Mouse (Mus musculus): ENCODE data around the gene Hyal6. TPM values are rescaled to one million over a fixed set of nuclear protein-coding genes. Genes with fewer than 3 reads are reported as not detected.

Gene Hyal6
- total RNA-seq (2015) (not detected in 2 replicates), total RNA-seq (2017) (not detected in 2 replicates)

DNA sequence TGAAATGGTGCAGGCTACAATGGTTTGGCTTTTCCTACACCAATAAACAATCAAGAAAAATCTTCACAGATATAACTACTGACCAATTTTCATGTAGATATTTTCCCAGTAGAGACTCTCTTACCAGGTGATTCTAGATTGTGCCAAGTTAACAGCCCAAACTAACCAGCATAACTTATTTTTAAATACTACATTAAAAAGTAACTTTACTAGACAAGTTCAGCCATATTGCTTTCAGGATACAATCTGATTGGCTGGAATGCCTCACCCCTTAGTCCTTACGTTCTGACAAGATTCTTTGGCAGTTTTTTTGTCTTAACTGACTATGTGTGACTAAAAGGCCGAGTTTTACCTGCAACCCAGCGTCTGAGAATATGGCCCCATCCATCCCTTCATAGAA, at the start of gene Hyal6:
Gene Hyal6, plus strand, starts transcription at position 301 of the 400 bp plus-strand sequence.
- no peak for ATAC-seq (replicated peaks; ENCODE audit: poor library complexity)

DNA sequence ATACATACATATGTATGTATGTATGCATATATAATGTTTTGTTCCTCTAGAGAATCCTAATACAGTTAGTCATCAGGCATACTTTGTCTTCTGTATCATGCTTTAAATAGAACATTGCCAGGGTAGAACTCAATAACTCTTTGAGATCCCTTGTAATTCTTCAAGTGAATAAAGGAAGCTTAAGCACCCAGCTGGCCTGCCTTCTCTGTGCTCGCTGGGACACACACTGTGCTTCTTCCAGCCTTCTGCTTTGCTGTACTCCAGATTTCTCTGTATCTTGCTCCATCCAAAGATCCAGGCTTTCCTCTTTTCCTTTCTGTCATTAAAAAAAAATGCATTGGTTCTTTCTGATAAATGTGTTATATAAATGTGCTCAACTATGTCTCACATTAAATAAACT, 45.2 kb upstream of the Hyal6 start:
- no peak for ATAC-seq (replicated peaks; ENCODE audit: poor library complexity)

DNA sequence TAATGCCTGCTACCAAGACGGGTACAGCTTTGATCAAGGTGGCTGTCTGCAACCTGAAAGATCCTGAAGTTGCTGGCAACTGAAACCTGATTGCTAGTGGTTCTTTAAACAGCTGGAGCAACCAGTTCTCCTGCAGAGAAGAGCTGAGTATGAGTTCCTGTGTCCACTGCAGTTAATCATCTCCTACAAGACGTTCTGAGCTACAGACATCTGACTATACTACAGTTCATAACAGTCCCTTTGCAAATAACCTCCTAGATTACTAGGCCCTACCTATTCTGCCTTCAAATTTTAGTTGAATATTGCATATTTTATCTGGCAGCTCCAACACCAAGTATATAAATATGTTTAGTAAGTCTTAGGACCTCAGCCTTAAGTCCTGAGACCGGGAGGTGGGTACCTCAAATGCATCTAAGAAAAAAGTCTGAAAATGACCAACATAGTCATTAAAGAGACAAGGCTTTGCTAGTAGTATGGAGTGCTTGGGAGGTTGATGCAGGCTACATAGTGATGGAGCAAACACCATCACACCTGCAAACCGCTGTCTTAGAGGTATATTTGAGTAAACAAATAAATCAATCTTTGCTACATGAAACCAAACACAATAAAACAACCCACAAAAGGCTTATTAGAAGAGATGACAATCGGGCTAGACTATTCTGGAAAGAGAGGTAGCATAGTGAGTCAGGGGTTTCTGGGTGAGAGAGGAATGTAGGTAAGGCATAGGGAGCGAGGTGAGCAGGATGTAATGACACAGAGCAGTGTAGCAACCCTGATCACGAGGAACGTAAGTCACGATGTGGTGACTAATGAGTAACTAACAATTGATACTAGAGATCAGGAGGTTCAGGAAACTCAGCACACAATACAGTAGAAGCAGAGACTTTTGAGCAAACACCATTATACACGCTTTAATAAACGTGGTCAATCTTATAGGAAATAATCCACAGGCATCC, 38.3 kb upstream of the Hyal6 start:
- no peak for ATAC-seq (replicated peaks; ENCODE audit: poor library complexity)

DNA sequence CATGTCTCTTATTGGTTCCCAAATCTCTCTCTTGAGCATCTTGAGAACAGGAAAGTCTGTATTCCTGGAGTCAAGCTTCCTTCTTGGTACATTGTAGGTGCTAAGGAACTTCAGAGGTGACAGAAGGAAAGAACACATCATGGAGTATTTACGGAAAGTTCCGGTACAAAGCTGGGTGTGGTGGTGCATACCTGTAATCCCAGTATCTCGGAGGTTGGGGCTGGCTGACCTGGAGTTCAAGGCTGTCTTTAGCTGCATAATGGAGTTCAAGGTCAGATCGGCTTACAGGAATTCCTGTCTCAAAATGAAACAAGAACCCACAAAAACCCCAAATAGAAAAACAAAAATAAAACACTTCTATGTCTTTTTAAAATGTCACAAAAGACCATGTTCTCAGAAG, 36.9 kb upstream of the Hyal6 start:
- no peak for ATAC-seq (replicated peaks; ENCODE audit: poor library complexity)

DNA sequence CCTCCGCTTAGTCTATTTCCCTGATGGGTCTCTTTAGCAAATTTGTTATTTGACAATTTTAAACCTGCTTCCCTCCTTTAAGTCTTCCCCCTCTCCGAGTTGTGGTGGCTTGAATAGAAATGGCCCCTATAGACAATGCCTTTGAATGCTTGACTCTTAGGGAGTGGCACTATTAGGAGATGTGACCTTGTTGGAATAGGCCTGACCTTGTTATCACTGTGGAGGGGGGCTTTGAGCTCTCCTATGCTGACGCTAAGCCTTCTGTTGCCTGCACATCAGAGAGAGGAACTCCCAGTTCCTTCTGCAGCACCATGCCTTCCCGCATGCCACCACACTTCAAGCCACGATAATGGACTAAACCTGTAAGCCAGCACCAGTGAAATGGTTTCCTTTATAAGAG, 35.8 kb upstream of the Hyal6 start:
- ATAC-seq (replicated peaks; ENCODE audit: poor library complexity) = no peak

DNA sequence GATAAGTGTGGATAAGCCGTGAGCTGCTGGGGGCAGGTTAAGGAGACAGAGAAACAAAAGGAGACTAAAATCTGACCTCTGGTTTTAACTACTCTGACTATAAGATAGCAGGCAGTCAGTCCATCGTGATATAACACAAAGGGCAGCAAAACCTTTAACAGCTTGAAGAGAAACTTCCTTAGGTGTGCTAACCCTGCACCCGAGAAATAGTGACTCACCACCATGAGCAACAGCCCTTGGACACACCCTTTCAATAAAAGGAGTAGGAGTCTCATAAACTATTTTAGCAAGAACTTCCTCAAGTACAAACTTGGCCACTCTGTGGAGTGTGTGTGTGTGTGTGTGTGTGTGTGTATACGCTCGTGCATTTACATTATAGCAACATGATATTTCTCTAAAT, 26.0 kb upstream of the Hyal6 start:
- no peak for ATAC-seq (replicated peaks; ENCODE audit: poor library complexity)

DNA sequence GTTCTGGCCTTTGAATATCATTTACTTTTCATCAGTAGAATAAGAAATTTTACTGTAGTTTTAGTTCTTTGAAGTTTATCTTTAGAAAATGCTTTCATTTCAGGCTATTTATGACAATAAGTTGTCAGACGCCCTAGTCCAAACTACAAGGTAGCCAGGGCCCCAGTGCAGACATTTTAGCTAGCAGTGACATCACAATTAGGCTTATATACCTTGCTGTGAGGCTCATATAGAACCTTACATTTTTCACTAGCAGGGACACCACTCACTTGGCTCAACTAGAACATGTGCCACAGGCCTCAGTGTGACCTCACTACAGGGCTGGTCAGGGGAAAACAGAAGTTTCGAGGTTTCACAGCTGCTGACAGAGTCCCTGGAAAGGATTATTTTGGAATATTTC, 25.5 kb upstream of the Hyal6 start:
- ATAC-seq (replicated peaks; ENCODE audit: poor library complexity) = no peak

DNA sequence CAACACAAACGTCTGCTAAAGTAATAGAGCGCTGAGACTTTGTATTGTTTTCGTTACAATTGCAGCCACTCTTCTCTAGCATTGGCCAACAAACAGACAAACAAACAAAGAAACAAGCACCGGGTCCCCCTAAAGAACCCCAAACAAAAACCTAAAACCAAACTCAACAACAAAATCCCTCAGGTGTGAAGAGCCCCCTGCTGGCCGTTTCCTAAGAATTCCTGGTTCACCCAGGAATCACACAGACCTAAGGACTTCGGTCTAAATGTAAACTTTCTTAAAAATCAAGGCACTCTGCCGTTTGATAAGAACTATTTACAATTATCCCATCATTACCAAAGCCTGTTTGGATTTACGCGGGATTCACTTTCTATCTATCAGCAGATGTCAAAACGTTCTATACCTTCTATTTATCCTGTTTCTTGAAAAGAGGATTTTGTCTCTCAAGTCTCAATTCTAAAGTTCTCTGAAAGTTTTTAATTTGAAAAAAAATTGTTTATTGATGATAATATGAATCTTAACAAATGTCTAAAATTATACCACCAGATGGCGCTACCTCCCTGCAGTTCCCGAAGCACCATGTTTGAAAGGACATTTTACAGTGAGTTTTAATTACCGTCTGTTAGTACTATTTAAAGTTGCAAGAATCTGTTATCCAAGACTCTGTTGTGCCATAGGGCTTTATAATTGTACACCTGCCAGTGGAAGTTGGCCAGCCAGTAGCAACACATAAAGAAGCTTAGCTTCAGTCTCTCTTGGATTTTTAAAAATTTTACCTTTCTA, 11.5 kb upstream of the Hyal6 start:
- ATAC-seq (replicated peaks; ENCODE audit: poor library complexity) = peak; percentile 88

DNA sequence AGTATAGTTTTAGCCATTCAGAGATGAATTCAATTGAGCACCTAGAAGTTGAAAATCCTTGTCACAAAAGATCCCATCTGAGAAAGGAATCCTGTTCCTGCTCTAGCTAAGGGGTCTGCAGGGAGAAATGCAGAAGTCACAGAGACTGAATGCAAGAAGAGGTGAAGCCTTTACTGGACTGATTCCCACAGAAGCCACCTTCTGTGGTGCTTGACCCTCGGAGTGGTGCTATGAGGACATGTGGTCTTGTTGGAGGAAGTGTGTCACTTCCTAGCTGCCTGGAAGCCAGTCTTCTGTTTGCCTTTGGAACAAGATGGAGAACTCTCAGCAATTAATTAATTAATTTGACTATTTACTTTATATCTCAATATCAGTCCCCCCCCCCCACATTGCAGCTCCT, 4.9 kb upstream of the Hyal6 start:
- no peak for ATAC-seq (replicated peaks; ENCODE audit: poor library complexity)

DNA sequence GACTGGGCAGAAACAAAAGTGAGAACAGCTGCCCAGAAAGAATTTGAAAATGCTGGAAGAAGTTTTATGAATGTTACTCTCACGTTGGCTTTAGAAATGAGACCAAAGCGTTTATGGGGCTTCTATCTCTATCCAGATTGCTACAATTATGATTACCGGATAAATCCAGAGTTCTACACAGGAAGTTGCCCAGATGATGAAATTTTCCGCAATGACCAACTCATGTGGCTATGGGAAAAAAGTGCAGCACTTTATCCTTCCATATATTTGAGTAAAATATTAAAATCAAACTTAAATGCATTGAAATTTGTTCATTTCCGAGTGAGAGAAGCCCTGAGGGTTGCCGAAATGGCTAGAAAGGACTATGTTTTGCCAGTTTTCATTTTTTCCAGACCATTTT, 1.5 kb downstream of the Hyal6 start:
- no peak for ATAC-seq (replicated peaks; ENCODE audit: poor library complexity)

DNA sequence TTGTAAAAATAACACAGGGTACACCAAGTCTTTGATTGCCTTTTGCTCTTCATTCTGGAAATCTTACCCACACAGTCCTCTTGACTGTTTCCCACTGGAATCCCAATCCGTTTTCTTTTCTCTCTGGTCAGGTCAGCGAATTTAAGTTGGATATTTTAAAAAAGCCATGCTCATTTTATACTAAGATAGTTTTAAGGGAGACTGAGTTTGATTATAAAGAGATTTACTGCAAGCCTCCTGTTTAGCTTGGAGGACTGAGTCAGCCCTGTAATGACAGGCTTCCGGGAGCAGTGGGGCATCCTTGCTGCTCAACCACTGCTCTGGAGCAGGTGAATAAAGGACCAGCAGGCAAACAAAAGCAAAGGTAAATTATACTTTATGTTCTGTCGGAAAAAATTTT, 15.0 kb downstream of the Hyal6 start, which contains the start of gene Hyal4:
Gene Hyal4, plus strand, starts transcription at position 301 of the 400 bp plus-strand sequence.
- ATAC-seq (replicated peaks; ENCODE audit: poor library complexity) = no peak

DNA sequence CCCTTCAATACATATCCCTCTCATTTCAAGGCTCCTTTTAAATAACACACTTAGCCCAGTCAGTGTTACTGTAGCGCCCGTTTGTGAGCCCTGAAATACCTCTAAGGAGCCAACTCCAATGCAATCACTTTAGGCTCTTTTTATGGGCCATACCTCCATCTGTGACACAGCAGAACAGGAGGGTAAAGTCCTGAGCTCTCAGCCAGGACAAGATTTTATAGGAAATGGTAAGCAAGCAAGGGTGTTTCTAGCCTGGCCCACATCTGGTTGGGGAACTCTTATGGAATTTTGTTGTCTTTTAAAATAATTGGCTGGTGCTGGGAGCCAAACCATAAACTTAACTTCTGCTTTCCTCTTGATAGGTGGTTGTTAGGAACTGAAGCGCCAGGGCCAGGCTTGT, 26.2 kb downstream of the Hyal6 start:
- no peak for ATAC-seq (replicated peaks; ENCODE audit: poor library complexity)

DNA sequence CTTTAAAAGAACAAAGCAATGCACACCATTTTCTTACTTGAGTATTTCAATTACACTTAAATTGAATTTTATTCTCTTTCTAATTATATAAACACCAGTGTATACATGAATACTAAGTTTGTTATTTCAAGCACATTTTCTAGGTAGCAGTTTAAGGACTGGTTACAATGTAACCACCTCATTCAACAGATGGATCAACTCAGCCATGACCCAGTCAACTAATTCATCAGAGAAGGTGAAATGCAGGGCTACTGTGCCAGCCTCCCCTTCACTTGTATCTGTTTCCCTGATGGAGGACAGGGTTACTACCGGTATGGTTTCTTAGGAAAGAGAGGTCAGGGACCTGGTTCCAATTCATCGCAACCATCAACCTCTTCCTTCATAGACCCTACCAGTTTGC, 33.2 kb downstream of the Hyal6 start:
- ATAC-seq (replicated peaks; ENCODE audit: poor library complexity) = no peak

DNA sequence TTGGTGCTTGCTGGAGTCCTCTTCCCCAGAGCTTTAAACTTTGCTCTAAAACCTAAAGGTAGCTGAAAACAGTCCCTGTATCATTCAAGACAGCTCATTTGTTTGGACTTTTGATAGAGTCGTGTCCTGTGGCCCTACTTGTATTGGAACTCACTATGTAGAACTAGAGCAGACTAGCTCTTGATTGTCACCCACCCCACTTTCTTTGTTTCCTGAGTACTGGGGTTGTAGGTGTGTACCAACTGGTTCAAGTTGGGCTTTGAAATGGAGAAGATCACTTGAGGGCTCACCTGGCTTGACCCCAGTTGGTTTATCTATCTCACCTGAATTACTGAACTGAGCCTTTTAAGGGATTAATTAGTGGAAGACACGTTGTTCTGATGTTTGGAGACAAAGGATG, 46.1 kb downstream of the Hyal6 start:
- ATAC-seq (replicated peaks; ENCODE audit: poor library complexity) = no peak

DNA sequence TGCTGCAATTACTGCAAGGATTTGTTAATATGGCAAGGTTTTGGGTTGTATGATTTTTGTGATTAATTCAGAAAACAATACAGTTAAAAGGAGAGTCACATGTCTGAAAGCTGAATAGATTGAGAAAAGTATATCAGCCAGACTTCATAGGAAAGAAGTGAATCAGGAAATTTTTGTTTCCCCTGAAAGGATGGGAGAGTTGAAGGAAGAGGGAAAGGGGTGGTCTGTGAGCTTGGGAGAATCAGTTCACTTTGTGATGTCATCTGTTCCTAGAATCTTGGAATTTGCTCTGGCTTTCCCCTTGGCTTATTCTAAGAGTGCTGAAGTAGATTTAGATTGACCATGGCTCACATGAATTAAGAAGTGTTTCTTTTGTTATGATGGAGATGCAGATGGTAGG, 57.8 kb downstream of the Hyal6 start, which contains the start of gene Spam1:
Gene Spam1, plus strand, starts transcription at position 301 of the 400 bp plus-strand sequence.
- ATAC-seq (replicated peaks; ENCODE audit: poor library complexity) = no peak

Other genes with a start within 250 kb of the Hyal6 start
- gene Iqub, start 218.2 kb upstream of the Hyal6 start, total RNA-seq (2015) = 0.05 TPM in 1 of 2 replicates, not detected in the other
- not detected in 2 replicates for gene Iqub, start 218.2 kb upstream of the Hyal6 start, total RNA-seq (2017)
- gene Ndufa5, start 205.2 kb upstream of the Hyal6 start, total RNA-seq (2015) = 127 and 130 TPM in 2 replicates
- gene Ndufa5, start 205.2 kb upstream of the Hyal6 start, total RNA-seq (2017) = 319 and 343 TPM in 2 replicates
- not detected in 2 replicates for gene Asb15, start 205.1 kb upstream of the Hyal6 start, total RNA-seq (2015)
- gene Asb15, start 205.1 kb upstream of the Hyal6 start, total RNA-seq (2017) = not detected in 2 replicates
- not detected in 2 replicates for gene Lmod2, start 135.5 kb upstream of the Hyal6 start, total RNA-seq (2015)
- not detected in 2 replicates for gene Lmod2, start 135.5 kb upstream of the Hyal6 start, total RNA-seq (2017)
- gene Wasl, start 68.2 kb upstream of the Hyal6 start, total RNA-seq (2015) = 20.1 and 21.5 TPM in 2 replicates
- 5.1 and 7.0 TPM in 2 replicates for gene Wasl, start 68.2 kb upstream of the Hyal6 start, total RNA-seq (2017)
- not detected in 2 replicates for gene Hyal4, start 15.1 kb downstream of the Hyal6 start, total RNA-seq (2015)
- not detected in 2 replicates for gene Hyal4, start 15.1 kb downstream of the Hyal6 start, total RNA-seq (2017)
- not detected in 2 replicates for gene Spam1, start 57.9 kb downstream of the Hyal6 start, total RNA-seq (2015)
- gene Spam1, start 57.9 kb downstream of the Hyal6 start, total RNA-seq (2017) = not detected in 2 replicates
- gene Hyal5, start 124.8 kb downstream of the Hyal6 start, total RNA-seq (2015) = not detected in 2 replicates
- not detected in 2 replicates for gene Hyal5, start 124.8 kb downstream of the Hyal6 start, total RNA-seq (2017)
- not detected in 2 replicates for gene Tmem229a, start 223.1 kb downstream of the Hyal6 start, total RNA-seq (2015)
- not detected in 2 replicates for gene Tmem229a, start 223.1 kb downstream of the Hyal6 start, total RNA-seq (2017)

All from megakaryocyte progenitor cell, adult 5-6 weeks (primary cell).